Comparison of ENCODE assay signal across 8 mouse cellular contexts in the genomic region with DNA sequence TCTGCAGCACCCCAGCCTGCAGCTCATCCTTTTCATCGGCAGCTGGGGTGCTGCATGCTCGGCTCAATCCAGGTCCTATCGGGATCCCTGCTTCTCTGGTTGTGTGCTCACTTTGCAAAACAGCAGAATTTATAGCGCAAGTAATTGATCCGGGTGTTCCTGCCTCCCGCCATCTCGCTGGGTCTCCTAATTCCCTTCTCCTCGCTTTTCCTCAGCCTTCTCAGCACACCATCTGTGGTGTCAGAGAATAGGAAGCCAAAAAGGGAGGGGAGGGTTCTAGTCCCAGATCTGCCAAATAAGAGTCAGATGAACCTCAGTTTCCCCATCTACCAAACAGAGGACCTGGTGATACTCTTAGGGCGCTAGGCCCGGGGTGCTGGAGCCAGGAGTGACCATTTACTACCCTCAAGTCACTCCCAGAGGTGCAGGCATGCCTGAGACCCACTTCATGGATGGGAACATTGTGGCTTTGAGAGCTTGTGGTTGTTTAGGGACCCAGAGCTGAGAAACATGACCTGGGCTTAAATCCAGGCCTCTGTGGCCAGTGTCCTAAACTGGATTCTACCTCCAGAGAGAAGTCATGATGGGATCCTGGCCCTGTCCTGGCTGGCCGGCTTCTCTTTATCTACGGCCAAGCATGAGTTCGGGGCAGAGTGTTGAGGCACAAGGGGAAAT. TPM values are rescaled to one million over a fixed set of nuclear protein-coding genes. Genes with fewer than 3 reads are reported as not detected.
DNase-seq lines count a peak whose midpoint lies in the region; ATAC-seq and TF ChIP-seq lines count a peak whose summit lies in the region.

No protein-coding gene starts in this region.

- 68% methylated on average over 13 of the region's 13 CpGs for WGBS in forebrain, embryonic 16.5 days
- 71% methylated on average over 13 of the region's 13 CpGs for WGBS in liver, embryonic 13.5 days (ENCODE audit: insufficient replicate concordance)

- in situ Hi-C loops in CH12.LX (cut with MboI; ENCODE audit: low pct_ligation_motif_present, low pct_unique_long_range_greater_than_20kb, low sequenced_read_pairs) = loop anchor here (5.0 kb wide), 1 partner anchor 51 kb away; no protein-coding TSS in a partner anchor

- H3K36me3 ChIP-seq in CH12.LX (replicated peaks in 1 of 2; ENCODE audit: control insufficient read depth in 1 of 2, insufficient read depth in 1 of 2, low read length in 1 of 2) = no peaks in the 10 kb centered on the region
- no peaks in the 10 kb centered on the region for H3K36me3 ChIP-seq in forebrain, embryonic 16.5 days (ENCODE audit: control insufficient read depth, insufficient read depth)
- no peaks in the 10 kb centered on the region for H3K36me3 ChIP-seq in liver, embryonic 13.5 days

- no peak for TF ChIP-seq CTCF in CH12.LX (conservative IDR thresholded peaks at IDR 0.05 in 1 of 2, IDR thresholded peaks at IDR 0.05 in 1 of 2; ENCODE audit: low read depth in 2 of 2, low read length in 2 of 2)

- peak overlapping the region; percentile 95; the same call in 1 of the 2 replicates for H3K27ac ChIP-seq in CH12.LX (ENCODE audit: insufficient read depth, low read depth)
- H3K27ac ChIP-seq in forebrain, embryonic 16.5 days (ENCODE audit: low read length) = peak overlapping the region; percentile 97
- H3K27ac ChIP-seq in liver, embryonic 13.5 days = peak overlapping the region; percentile 80

- no peak for TF ChIP-seq EP300 in CH12.LX (IDR thresholded peaks at IDR 0.05; ENCODE audit: low read length)

- H3K9ac ChIP-seq in CH12.LX (ENCODE audit: insufficient read depth, low read depth) = peak overlapping the region; percentile 65; the same call in 1 of the 2 replicates
- H3K9ac ChIP-seq in forebrain, embryonic 16.5 days (replicated peaks; ENCODE audit: low read depth, low read length) = peak overlapping the region; percentile 59
- no peak overlapping the region; the same call in 1 of the 2 replicates for H3K9ac ChIP-seq in liver, embryonic 13.5 days

- H3K4me2 ChIP-seq in CH12.LX (ENCODE audit: insufficient read depth, low read depth, poor library complexity, severe bottlenecking) = peak overlapping the region; percentile 80; the same call in 1 of the 2 replicates
- H3K4me2 ChIP-seq in forebrain, embryonic 16.5 days (ENCODE audit: low read length) = peak overlapping the region; percentile 49
- peak overlapping the region; percentile 75 for H3K4me2 ChIP-seq in liver, embryonic 13.5 days

- H3K27me3 ChIP-seq in CH12.LX (replicated peaks) = no peaks in the 10 kb centered on the region
- H3K27me3 ChIP-seq in forebrain, embryonic 16.5 days (replicated peaks; ENCODE audit: control insufficient read depth, insufficient read depth, low read length) = no peaks in the 10 kb centered on the region
- no peaks in the 10 kb centered on the region for H3K27me3 ChIP-seq in liver, embryonic 13.5 days

- H3K9me3 ChIP-seq in CH12.LX (replicated peaks; ENCODE audit: low read length) = no peaks in the 10 kb centered on the region
- H3K9me3 ChIP-seq in forebrain, embryonic 16.5 days (ENCODE audit: control insufficient read depth, low read length) = no peaks in the 10 kb centered on the region
- no peaks in the 10 kb centered on the region for H3K9me3 ChIP-seq in liver, embryonic 13.5 days (replicated peaks)

- no peak for TF ChIP-seq POLR2A in CH12.LX (IDR thresholded peaks at IDR 0.05; ENCODE audit: low read depth, low read length)

- ATAC-seq in cerebellum, adult (ENCODE audit: insufficient number of reproducible peaks, low FRiP score, low TSS enrichment) = no peak
- no peak for ATAC-seq in forebrain, embryonic 16.5 days
- ATAC-seq in liver, embryonic 13.5 days (ENCODE audit: low read depth) = no peak
- ATAC-seq in granulocyte monocyte progenitor cell, adult 5-6 weeks (replicated peaks; ENCODE audit: poor library complexity, severe bottlenecking) = no peak

- H3K4me3 ChIP-seq in CH12.LX (replicated peaks in 1 of 3; ENCODE audit: low read depth in 2 of 3, low read length in 2 of 3, poor library complexity in 1 of 3) = peak overlapping the region in 1 of 3 experiments; percentile 58
- H3K4me3 ChIP-seq in forebrain, embryonic 16.5 days (replicated peaks; ENCODE audit: low read length) = no peak overlapping the region
- H3K4me3 ChIP-seq in liver, embryonic 13.5 days (replicated peaks) = no peak overlapping the region

- dilution Hi-C loops in CH12.LX (cut with MboI; ENCODE audit: extremely low pct_ligation_motif_present, extremely low pct_unique_long_range_greater_than_20kb, low sequenced_read_pairs) = no loop called here

- TF ChIP-seq RAD21 in CH12.LX (IDR thresholded peaks at IDR 0.05; ENCODE audit: low read depth, low read length) = no peak

- H3K4me1 ChIP-seq in CH12.LX (ENCODE audit: control insufficient read depth in 1 of 2, insufficient read depth in 2 of 2) = peaks cover 17 to 50% of the 10 kb centered on the region in 2 experiments
- peaks cover 29% of the 10 kb centered on the region for H3K4me1 ChIP-seq in forebrain, embryonic 16.5 days (replicated peaks; ENCODE audit: control insufficient read depth, insufficient read depth, low read length)
- peaks cover 29% of the 10 kb centered on the region for H3K4me1 ChIP-seq in liver, embryonic 13.5 days (replicated peaks)

- DNase-seq in cerebellum, postnatal 25 days = peak; percentile 35 to 37
- no peak for DNase-seq in CH12.LX (ENCODE audit: extremely low read depth)
- no peak for DNase-seq in liver, embryonic 13.5 days
- no peak for DNase-seq in lung, postnatal 10 days
- DNase-seq in spleen, postnatal 10 days (ENCODE audit: low spot score in 2 of 2) = no peak

- no peaks in the 10 kb centered on the region for H3K79me2 ChIP-seq in CH12.LX (replicated peaks; ENCODE audit: control insufficient read depth, extremely low read depth, insufficient read depth, poor library complexity, severe bottlenecking)

TF ChIP-seq in CH12.LX, 34 proteins besides CTCF, POLR2A, EP300 and RAD21:
- TF ChIP-seq NELFE (IDR thresholded peaks at IDR 0.05; ENCODE audit: low read depth, low read length) (no peak), MEF2A (IDR thresholded peaks at IDR 0.05; ENCODE audit: borderline replicate concordance, low read depth, low read length) (no peak), ETS1 (conservative IDR thresholded peaks at IDR 0.05; ENCODE audit: low read depth, low read length) (no peak), ZNF384 (IDR thresholded peaks at IDR 0.05; ENCODE audit: low read depth, low read length) (no peak), IRF4 (IDR thresholded peaks at IDR 0.05; ENCODE audit: low read depth, low read length) (no peak), ELF1 (IDR thresholded peaks at IDR 0.05; ENCODE audit: low read depth, low read length) (no peak), NRF1 (IDR thresholded peaks at IDR 0.05; ENCODE audit: low read depth, low read length) (no peak), TCF12 (IDR thresholded peaks at IDR 0.05; ENCODE audit: low read depth, low read length) (no peak), RCOR1 (conservative IDR thresholded peaks at IDR 0.05; ENCODE audit: low read depth, low read length) (no peak), HCFC1 (IDR thresholded peaks at IDR 0.05; ENCODE audit: low read depth, low read length) (no peak), ZKSCAN1 (IDR thresholded peaks at IDR 0.05; ENCODE audit: borderline replicate concordance, low read depth, low read length) (no peak), SMC3 (IDR thresholded peaks at IDR 0.05; ENCODE audit: low read depth, low read length) (no peak), PAX5 (IDR thresholded peaks at IDR 0.05; ENCODE audit: low read length) (no peak)
TF ChIP-seq in CH12.LX: peak in this region for 0.

RNA-seq across cellular contexts. Expression of gene Cstad, which starts 1.1 kb away (rescaled TPM):
- total RNA-seq in CH12.LX (2012; rRNA removed) = 0.51 TPM in 1 of 2 replicates, not detected in the other
- not detected in 2 replicates for total RNA-seq in CH12.LX (2014; rRNA removed)
- 0.29 TPM in 1 of 2 replicates, not detected in the other for polyA plus RNA-seq in CH12.LX (2012; ENCODE audit: insufficient read length, low read depth)
- 0.89 and 0.93 TPM in 2 replicates for polyA plus RNA-seq in forebrain, embryonic 16.5 days (2015; fragmentation: Nextera tagmentation; extraction: Ambion mirVana)
- polyA plus RNA-seq in liver, embryonic 13.5 days (2015; fragmentation: Nextera tagmentation; extraction: Ambion mirVana) = 0.13 and 0.14 TPM in 2 replicates
- not detected in 2 replicates for total RNA-seq in granulocyte monocyte progenitor cell, adult 5-6 weeks (2014; fragmentation: Nextera tagmentation)
- total RNA-seq in granulocyte monocyte progenitor cell, adult 5-6 weeks (2017) = not detected in 2 replicates

Comparison
In these comparisons a context has a peak if more than half of its experiments do, and no peak if none do; other contexts are left out.
1. DNase-seq: peak in cerebellum, postnatal 25 days (2 of 2); none in CH12.LX (single experiment), liver, embryonic 13.5 days (single experiment), lung, postnatal 10 days (single experiment) and spleen, postnatal 10 days (0 of 2).
2. Peak in every context shown above with its lines, with median percentiles within 50 percentile points of each other: H3K27ac ChIP-seq and H3K4me2 ChIP-seq.